Mouse (Mus musculus) testis, postnatal 10 days (tissue): Measurements from ENCODE around the gene Tomm20l.

ENCODE experiments used
- DNase-seq: peaks from one replicate; pipeline ENCODE4 v3.0.0; 2021; ENCODE audit warnings: low spot score

Gene Tomm20l

GRCm38 (mm10) chr12:71154979-71155378 is 43.8 kb downstream of the Tomm20l start:
- no peak for DNase-seq

- DNase-seq: no peak
Measured at GRCm38 (mm10) chr12:71157974-71158373, 46.7 kb downstream of the Tomm20l start.

GRCm38 (mm10) chr12:71164410-71164809 is 53.2 kb downstream of the Tomm20l start:
- DNase-seq: no peak

- DNase-seq: no peak
Measured at GRCm38 (mm10) chr12:71169911-71170310, 58.7 kb downstream of the Tomm20l start.
